Mouse (Mus musculus) forelimb bud, embryonic 11.5 days (tissue): ENCODE results near the gene Scn4b.

Source experiments
- DNase-seq: peaks from one replicate; pipeline ENCODE4 v3.0.0-alpha.2; 2012; ENCODE audit warnings: low read depth, low spot score

The Scn4b gene

DNA sequence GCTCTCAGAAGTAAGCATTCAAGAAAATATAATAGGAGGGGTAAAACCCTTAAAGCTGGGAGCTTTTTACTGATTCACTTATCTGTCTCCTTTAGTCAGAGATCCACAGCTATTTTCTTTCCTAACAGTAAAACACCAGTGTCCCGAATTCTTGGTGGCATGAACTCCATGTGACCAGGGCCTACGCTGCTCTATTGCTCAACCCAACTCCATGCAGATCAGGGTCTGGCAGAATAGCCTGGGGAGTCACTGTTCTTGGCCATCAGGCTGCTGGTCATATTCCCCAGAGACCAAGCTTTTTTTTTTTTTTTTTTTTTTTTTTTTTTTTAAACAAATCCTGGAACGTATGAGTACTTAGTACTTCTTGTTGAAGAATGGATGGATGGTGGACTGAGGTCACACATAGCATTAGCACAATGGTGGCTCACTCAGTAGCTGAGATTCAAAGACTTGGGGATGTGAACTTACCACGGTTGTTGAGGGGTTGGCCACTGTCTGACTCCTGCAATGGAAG lies 51.5 kb downstream of the Scn4b start:
- DNase-seq = no peak

DNA sequence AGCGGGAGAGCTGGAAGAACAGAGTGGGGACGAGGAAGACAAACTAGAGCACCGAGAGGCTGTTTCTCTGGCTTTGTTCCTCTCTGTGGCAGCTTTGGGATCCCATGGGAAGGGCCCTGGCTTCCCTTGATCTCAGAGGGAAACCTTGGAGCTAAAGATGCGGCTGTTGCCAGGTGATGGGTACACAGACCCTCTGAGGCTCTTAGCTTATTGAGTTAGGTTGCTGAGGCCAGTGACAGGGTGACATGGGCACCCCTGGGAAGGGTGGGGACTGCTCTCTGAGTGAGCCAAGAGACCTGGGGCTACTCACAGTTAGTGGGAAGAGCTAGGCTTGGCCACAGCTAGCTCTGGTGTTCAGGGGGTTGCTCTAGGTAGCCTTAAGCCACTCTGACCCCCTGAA lies 57.3 kb downstream of the Scn4b start:
- DNase-seq = no peak

DNA sequence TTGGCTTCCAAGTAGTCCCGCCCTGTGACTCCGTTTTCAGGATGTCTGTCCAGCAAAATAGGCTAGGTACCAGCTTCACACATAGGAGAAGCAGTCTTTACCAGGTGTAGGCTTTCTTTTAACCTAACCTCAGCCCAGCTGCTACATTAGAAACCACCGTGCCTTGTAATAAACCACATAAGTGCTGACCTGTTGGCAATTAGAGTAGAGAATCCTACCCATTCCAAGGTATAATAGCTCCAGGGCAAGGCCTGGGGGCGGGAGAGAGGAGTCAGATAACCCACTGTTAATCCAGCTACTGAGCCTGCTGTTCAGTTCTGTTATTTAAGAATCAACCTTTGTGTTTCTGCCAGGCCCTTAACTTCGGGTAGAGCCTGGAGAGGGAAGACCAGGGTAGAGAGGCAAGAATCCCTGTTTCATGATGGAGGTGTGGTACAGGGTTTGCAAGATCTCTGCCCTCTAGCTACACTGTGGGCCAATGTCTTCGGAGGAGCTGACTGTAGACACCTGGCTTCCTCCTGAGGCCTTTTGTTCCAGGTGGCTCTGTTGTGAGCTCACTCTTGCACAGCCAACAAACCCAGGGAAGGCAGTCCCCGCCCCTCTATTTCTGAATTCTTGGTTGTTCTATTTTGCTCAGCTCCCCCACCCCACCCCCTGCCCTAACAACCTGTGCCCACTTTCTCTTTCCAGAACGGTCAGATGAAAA lies 58.1 kb downstream of the Scn4b start:
- no peak for DNase-seq

DNA sequence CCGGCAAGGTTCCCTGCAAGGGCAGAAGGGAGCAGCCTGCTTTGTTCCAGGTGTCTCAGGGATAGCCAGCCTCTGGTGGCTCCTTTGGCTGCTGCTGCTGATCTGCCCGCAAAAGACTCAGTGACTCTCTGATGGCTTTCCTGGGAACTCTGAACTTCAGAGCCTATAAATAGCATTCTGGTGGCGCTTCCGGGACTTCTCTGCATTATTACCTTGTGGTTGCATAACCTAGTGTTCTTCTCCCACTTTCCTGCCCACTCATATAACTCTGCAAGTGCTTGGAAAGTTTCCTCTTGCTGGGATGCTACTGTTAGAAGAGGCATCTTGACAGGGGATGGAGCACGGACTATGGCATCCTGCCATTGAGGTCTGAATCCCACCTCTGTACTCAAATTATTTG lies 59.4 kb downstream of the Scn4b start:
- DNase-seq = no peak

DNA sequence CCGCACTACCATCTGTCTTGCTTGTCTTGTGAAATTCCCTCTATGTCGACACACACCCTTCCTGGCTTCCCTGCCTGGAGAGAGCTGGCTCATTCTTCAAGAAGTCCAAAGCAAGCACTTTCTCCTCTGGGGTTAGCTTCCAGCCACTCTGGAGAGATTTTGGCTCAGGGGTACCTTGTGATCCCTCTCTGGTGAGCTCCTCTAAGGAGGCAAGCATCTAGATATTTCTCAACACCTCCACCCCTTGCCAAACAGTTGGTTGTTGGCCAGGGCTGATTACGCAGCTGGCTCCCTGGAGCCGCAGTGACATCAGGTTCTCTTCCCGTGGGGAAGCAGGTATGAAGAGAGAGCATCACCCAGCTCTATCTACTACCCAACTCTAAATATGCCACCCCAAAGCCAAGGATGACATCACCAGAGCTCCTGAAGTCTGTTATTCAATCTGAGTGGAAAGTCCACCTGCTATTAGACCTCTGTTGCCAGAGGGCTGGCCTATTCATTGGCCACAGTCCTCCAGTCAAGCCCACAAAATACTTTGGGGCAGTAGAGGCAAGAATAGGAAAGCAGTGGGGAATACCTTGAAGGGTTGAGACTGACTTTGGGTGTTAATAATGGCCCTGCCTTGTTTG lies 63.2 kb downstream of the Scn4b start:
- no peak for DNase-seq

DNA sequence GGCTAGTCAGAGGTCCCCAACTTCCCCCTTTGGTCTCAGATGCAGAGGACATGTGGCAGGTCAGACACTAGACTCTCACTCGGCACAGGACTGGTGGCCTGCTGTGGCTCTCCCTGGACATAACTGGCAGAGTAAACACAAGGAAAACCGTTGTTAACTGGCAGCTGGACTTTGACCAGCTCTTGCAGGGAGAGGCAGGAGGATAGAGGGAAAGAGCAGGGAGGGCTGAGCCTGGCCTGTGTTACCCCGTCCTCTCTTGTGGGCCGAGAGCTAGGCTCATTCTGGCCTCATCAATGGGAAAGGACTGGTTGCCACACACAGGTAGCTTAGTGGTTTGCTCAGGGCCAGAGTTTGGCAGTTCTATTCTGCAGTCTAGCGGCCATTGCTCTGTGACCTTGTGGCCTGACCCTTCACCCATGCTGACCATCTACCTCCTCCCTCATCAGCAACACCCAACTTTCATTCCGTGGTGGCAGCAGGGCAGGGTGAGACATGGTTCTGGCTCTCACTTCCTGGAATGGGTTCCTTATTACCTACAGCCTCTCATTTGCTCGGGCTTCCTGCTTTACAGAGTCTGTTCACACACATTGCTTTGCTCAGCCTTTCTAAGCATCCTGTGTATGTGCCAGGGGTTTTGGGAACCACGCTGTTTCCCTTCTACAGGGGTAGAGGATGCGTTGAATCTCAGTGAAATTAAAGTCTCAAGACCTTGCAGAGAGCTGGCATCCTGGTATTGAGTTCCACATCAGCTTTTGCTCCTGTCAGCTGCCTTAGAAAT lies 64.0 kb downstream of the Scn4b start:
- DNase-seq = no peak
